In genomic region chr3:62440431-62440969, GRCm38 (mm10) we compare ENCODE assay signal across 19 mouse cellular contexts.
DNase-seq lines count a peak whose midpoint lies in the region; ATAC-seq and TF ChIP-seq lines count a peak whose summit lies in the region.
"Had no signal": no experiment of that assay in that cellular context is flagged by ENCODE, and none has a peak within 500 bp of the region (broad histone marks: within the 10 kb centered on the region; RNA-seq: fewer than 3 reads in every experiment).

No protein-coding gene starts in this region.

- peak; percentile 87 for ATAC-seq in kidney, embryonic 16.5 days (ENCODE audit: low FRiP score, low TSS enrichment)
- peak; percentile 42; the same call in 1 of the 2 replicates for ATAC-seq in midbrain, embryonic 11.5 days (ENCODE audit: low FRiP score)
- no peak for ATAC-seq in midbrain, postnatal 0 days (ENCODE audit: low FRiP score)
- ATAC-seq: forebrain, embryonic 13.5 days; forebrain, postnatal 0 days; hindbrain, postnatal 0 days had no signal

- DNase-seq in heart, adult 11 months = peak; percentile 62
- no peak for DNase-seq in heart, adult 9 months (ENCODE audit: low spot score in 2 of 2)
- no peak for DNase-seq in kidney, postnatal 14 days
- DNase-seq in midbrain, embryonic 11.5 days (ENCODE audit: low spot score, missing footprints) = no peak
- DNase-seq in midbrain, postnatal 0 days (ENCODE audit: low spot score) = no peak
- DNase-seq in adrenal gland, postnatal 14 days = no peak
- DNase-seq: adrenal gland, adult 8-10 months; cerebellum, adult 11 months; cerebellum, adult 8-10 months; cerebellum, postnatal 14 days; forebrain, postnatal 0 days; gastrocnemius, postnatal 14 days; heart, postnatal 36 days had no signal

- TF ChIP-seq CTCF in midbrain, postnatal 0 days (IDR thresholded peaks at IDR 0.05) = no peak

- H3K27me3 ChIP-seq in kidney, embryonic 16.5 days (ENCODE audit: insufficient read depth, low read length) = no peaks in the 10 kb centered on the region
- H3K27me3 ChIP-seq in midbrain, embryonic 11.5 days (ENCODE audit: control insufficient read depth, insufficient read depth, low read length) = no peaks in the 10 kb centered on the region
- no peaks in the 10 kb centered on the region for H3K27me3 ChIP-seq in midbrain, postnatal 0 days (ENCODE audit: insufficient read depth, low read length)
- H3K27me3 ChIP-seq: embryonic facial prominence, embryonic 13.5 days; forebrain, embryonic 13.5 days; heart, embryonic 13.5 days; hindbrain, embryonic 12.5 days had no signal

- no peak overlapping the region for H3K4me2 ChIP-seq in kidney, embryonic 16.5 days (replicated peaks; ENCODE audit: low read depth, low read length)
- no peak overlapping the region for H3K4me2 ChIP-seq in midbrain, embryonic 11.5 days
- no peak overlapping the region for H3K4me2 ChIP-seq in midbrain, postnatal 0 days (ENCODE audit: low read depth, low read length, poor library complexity, severe bottlenecking)
- H3K4me2 ChIP-seq: embryonic facial prominence, embryonic 13.5 days; forebrain, embryonic 13.5 days; heart, embryonic 13.5 days; hindbrain, embryonic 12.5 days had no signal

- H3K9ac ChIP-seq in kidney, embryonic 16.5 days (replicated peaks; ENCODE audit: low read length) = no peak overlapping the region
- no peak overlapping the region for H3K9ac ChIP-seq in midbrain, embryonic 11.5 days (ENCODE audit: low read length)
- no peak overlapping the region for H3K9ac ChIP-seq in midbrain, postnatal 0 days (replicated peaks; ENCODE audit: low read length, poor library complexity, severe bottlenecking)
- H3K9ac ChIP-seq: embryonic facial prominence, embryonic 13.5 days; forebrain, embryonic 13.5 days; forebrain, postnatal 0 days; heart, embryonic 13.5 days; hindbrain, embryonic 12.5 days had no signal

- 32% methylated on average over 5 of the region's 5 CpGs for WGBS in kidney, embryonic 16.5 days
- 21% methylated on average over 5 of the region's 5 CpGs for WGBS in midbrain, embryonic 11.5 days
- 13% methylated on average over 5 of the region's 5 CpGs for WGBS in midbrain, postnatal 0 days

- no peaks in the 10 kb centered on the region for H3K4me1 ChIP-seq in kidney, embryonic 16.5 days (ENCODE audit: insufficient read depth, low read length)
- no peaks in the 10 kb centered on the region; the same call in 1 of the 2 replicates for H3K4me1 ChIP-seq in midbrain, embryonic 11.5 days (ENCODE audit: control insufficient read depth, insufficient read depth, low read length)
- no peaks in the 10 kb centered on the region for H3K4me1 ChIP-seq in midbrain, postnatal 0 days (ENCODE audit: insufficient read depth, low read length)
- H3K4me1 ChIP-seq: embryonic facial prominence, embryonic 13.5 days; forebrain, embryonic 13.5 days; heart, embryonic 13.5 days; hindbrain, embryonic 12.5 days had no signal

- no peak overlapping the region for H3K4me3 ChIP-seq in kidney, embryonic 16.5 days (ENCODE audit: low read length)
- H3K4me3 ChIP-seq in midbrain, embryonic 11.5 days (ENCODE audit: low read depth, low read length) = no peak overlapping the region
- no peak overlapping the region for H3K4me3 ChIP-seq in midbrain, postnatal 0 days (ENCODE audit: low read depth, low read length)
- H3K4me3 ChIP-seq: embryonic facial prominence, embryonic 13.5 days; forebrain, embryonic 13.5 days; heart, embryonic 13.5 days; hindbrain, embryonic 12.5 days had no signal

- H3K27ac ChIP-seq in kidney, embryonic 16.5 days (ENCODE audit: low read length) = peak overlapping the region; percentile 44; the same call in 1 of the 2 replicates
- no peak overlapping the region for H3K27ac ChIP-seq in midbrain, embryonic 11.5 days (ENCODE audit: low read depth, low read length)
- H3K27ac ChIP-seq in midbrain, postnatal 0 days (ENCODE audit: low read depth, low read length) = no peak overlapping the region
- H3K27ac ChIP-seq: embryonic facial prominence, embryonic 13.5 days; forebrain, embryonic 13.5 days; heart, embryonic 13.5 days; hindbrain, embryonic 12.5 days; hindbrain, postnatal 0 days had no signal

- H3K36me3 ChIP-seq in kidney, embryonic 16.5 days (ENCODE audit: insufficient read depth, low read length) = 0 out of 2 replicates have a peak, but pooled peaks cover 2% of the 10 kb centered on the region
- H3K36me3 ChIP-seq in midbrain, embryonic 11.5 days (ENCODE audit: control insufficient read depth, insufficient read depth, low read length) = no peaks in the 10 kb centered on the region
- H3K36me3 ChIP-seq in midbrain, postnatal 0 days (ENCODE audit: insufficient read depth, low read length) = no peaks in the 10 kb centered on the region
- H3K36me3 ChIP-seq: heart, embryonic 13.5 days; hindbrain, embryonic 12.5 days had no signal

- no peaks in the 10 kb centered on the region for H3K9me3 ChIP-seq in kidney, embryonic 16.5 days (ENCODE audit: low read length)
- no peaks in the 10 kb centered on the region for H3K9me3 ChIP-seq in midbrain, embryonic 11.5 days (ENCODE audit: control insufficient read depth, low read length)
- no peaks in the 10 kb centered on the region for H3K9me3 ChIP-seq in midbrain, postnatal 0 days (ENCODE audit: low read length)
- H3K9me3 ChIP-seq: embryonic facial prominence, embryonic 13.5 days; forebrain, embryonic 13.5 days; heart, embryonic 13.5 days; hindbrain, embryonic 12.5 days had no signal
